Mouse (Mus musculus) gastrocnemius, postnatal 36 days (tissue): ENCODE measurements at regions not wholly inside any gene's neighbourhood (a gene's known extent, or its start where the extent isn't known, plus 50 kb on each side); places are given as distances from the start of the nearest gene placed in this dataset.

Source experiments
- DNase-seq, 2 experiments: peaks; one replicate each; pipeline ENCODE4 v3.0.0; 2022
- intact Hi-C: fragments of 180-260 bp; cut with DNase I; formaldehyde crosslinking; loops from one replicate; pipeline ENCODE4 v1.15.1; 2025

GRCm38 (mm10) chr11:6731505-6731904, 73.2 kb downstream of the Ramp3 start:
- no peak for DNase-seq
- intact Hi-C loops, result no loop called here
